Mouse (Mus musculus): ENCODE data around the gene Rcor1. TPM values are rescaled to one million over a fixed set of nuclear protein-coding genes. Genes with fewer than 3 reads are reported as not detected.
A peak's percentile ranks its signal among the peaks of the same experiment; 100 is the strongest.

Gene Rcor1
- total RNA-seq, 2 experiments from 2014 or later: 14.5 to 18.7 TPM

DNA sequence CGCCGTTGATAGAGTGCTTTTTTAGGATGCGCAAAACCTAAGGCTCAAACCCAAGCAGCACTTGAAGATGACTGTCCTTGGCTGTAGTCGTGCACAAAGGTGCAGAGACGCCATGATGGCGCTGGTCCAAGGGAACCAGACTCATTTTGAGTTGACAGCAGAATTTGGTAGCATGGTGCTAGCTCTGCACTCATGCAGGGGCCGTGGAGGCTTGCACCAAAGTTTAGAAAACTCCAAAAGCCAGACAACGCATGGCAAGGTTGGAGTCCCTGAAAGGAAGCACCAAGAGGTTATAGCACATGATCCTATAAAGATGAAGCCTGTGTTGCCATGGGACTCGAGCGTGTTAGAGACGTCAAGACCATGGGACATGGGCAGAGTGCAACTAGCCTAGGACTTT, 21.1 kb upstream of the Rcor1 start:
- no peak for DNase-seq (ENCODE audit: low spot score in 2 of 2)
- intact Hi-C loops (cut with DNase I): no loop called here

DNA sequence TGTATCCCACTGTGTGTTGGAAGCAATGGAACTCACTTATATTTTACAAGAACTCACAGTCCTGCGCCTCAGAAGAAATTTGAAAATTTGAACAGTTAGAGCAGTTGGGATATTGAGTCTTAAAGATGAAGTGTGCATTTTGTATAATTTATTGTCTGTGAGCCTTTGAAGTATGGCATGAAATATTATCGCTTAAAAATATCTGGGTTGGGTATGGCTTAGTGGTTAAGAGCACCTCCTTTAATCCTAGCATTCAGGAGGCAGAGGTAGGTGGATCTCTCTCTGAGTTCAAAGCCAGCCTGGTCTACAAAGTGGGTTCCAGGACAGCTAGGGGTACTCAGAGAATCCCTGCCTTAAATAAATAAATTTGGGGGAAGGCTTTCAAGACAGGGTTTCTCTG, 20.1 kb upstream of the Rcor1 start:
- intact Hi-C loops (cut with DNase I): no loop called here
- DNase-seq (ENCODE audit: low spot score in 2 of 2): no peak

DNA sequence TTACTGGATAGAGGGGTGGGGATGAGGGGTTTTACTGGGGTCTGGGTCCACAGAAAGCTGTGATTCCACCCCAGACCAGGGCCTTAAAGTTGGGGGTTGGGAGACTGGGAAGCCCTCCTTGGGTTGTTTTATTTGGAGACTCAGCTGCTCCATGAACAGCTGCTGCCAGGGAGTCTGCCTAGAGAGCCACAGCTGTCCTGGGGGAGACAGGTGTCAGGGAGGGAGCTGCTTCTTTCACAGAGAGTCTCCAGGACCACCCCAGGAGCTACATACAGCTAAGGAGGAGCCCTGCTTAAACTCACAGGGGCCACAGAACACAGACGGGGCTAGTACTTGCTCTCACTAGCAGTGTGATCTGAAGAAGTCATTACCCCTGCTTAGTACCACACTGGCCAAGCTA, 18.0 kb upstream of the Rcor1 start:
- intact Hi-C loops (cut with DNase I): no loop called here
- no peak for DNase-seq (ENCODE audit: low spot score in 2 of 2)

DNA sequence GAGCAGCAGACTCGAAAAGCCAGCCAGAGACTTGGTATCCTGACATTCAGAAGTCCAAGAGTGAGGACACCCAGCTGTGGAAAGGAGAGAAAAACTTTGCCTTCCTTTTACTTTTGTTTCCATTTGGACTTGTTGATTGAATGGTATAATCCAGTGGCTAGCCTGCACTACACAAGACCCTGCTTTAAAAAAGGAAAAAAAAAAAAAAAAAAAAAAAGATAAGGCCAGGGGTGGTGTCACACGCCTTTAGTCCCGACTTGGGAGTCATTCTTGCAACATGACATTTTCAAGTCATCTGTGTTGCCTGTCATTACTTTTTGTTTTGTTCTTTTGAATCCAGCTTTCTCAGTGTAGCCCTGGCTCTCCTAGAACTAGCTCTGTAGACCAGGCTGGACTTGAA, 17.6 kb upstream of the Rcor1 start:
- DNase-seq (ENCODE audit: low spot score in 2 of 2): no peak

DNA sequence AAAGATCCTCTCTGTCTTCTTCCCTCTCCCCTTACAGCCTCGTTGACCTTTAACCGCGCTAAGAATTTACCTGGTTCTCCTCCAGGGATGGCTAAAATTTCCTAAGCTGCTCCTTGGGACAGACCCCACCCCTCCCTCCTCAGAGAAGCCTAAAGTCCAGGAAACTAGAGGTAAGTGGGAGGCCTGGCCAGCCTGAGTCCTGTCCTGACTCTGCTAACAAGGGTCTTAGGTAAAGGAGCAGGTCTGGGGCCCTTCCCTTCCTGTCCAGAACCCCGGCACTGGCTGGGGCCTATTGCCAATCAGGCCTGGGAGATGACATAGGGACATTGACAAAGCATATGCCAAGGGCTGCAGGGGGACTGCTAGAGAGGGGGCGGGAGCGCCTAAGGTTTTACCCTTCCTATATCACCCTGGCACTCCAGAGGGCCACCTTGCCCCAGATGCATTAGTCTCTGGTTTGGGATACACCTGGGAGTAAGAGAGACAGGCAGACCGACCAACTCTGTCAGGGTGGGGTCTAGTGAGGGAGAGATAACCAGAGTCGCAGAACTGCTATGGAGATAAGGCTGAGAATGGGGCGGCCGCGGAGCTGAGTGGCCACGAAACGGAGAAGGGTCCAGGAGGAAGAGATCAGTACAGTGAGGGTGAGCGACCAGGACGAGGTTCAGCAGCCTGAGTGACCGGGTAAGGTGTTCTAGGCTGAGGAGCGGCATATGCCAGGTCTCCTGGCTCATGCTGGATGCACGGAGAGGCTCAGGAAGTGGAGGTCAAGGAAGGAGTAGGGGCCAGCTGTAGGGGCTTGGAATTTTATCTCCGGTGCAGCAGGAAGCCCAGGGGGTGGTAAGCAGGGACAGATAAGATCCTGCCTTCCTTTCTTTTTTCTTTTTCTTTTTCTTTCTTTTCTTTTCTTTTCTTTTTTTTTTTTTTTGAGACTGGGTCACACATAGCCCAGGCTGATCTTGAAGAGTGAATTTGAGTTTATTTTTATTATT, 10.7 kb upstream of the Rcor1 start:
- intact Hi-C loops (cut with DNase I): no loop called here
- DNase-seq (ENCODE audit: low spot score in 2 of 2): no peak

More for the DNA sequence above, 17.6 kb upstream of the Rcor1 start:
- intact Hi-C loops (cut with DNase I): no loop called here

DNA sequence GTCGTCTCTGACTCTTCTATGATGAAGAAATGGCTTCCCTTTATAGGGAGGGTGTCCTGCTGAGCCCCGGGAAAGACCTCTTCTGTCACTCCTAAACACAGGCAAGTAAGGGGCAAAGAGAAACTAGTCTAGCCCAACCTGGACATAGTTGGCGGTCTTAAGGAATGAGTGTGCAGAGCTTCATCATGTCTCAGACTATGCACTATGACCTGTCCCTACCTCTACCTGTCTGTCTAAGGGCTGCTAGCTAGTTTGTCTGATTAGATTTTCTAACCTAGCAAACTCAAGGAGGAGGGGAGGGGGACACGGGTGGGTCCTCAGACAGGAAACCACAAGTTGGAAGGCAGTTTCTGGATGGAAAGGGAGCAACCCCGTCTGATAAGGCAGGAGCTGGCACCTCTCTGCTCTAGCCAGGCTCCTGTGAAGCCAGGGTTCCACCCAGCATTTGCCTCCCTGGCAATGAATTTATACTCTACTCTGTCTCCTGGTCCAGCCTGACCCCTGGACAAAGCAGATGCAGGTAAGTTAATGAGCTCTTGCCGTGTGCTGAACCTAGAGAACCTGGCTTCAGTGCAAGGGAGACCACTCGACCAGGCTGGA, 9.8 kb upstream of the Rcor1 start:
- intact Hi-C loops (cut with DNase I): no loop called here
- no peak for DNase-seq (ENCODE audit: low spot score in 2 of 2)

DNA sequence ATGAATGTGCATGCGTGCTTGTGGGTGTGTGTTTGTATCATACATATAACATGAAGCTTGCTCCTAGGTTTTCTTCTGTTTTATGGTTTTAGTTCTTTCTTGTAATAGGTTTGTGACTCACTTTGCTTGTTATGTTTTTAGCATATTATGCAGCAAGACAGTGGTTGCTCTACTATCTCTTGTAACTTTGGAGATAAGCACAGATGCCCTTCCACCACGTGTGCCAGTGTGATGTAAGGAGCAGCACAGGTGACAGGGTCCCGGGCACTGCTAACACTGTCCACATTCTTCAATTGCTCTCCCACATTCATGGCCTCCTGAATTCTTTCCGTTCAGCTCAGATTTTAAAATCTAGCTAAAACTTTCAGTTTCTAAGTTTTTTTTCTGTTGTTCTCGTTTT, 6.3 kb upstream of the Rcor1 start:
- intact Hi-C loops (cut with DNase I): no loop called here
- no peak for DNase-seq (ENCODE audit: low spot score in 2 of 2)

DNA sequence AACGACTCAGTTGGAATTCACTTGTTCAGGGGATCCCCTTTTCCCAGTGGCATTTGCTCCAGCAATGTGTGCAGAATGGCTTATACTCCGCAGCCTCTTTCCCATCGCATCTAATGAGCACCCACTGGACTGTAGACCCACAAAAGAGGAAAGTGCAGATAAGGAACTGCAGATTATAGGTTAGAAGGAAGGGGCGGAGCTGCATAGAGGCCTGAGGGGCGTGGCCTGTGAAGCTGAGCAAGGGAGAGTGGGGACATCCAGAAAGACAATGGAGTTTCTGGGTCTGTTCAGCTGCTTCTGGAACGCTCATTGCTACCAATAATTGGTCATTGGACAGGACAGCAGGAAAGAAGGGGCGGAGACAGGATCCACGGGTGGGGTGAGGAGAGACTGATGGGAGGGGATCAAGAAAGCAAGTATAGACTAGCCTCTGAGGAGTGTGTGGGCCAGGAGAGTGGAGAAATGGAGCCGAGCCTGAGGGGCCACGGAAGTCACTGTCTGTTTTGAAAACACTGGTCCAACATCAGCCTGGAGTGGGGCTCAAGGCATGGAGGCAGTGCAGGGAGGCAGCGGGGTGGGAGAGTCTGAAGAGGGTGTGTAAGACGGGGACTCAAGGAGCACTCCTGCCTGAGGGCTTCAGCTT, 3.8 kb upstream of the Rcor1 start:
- intact Hi-C loops (cut with DNase I): no loop called here

DNA sequence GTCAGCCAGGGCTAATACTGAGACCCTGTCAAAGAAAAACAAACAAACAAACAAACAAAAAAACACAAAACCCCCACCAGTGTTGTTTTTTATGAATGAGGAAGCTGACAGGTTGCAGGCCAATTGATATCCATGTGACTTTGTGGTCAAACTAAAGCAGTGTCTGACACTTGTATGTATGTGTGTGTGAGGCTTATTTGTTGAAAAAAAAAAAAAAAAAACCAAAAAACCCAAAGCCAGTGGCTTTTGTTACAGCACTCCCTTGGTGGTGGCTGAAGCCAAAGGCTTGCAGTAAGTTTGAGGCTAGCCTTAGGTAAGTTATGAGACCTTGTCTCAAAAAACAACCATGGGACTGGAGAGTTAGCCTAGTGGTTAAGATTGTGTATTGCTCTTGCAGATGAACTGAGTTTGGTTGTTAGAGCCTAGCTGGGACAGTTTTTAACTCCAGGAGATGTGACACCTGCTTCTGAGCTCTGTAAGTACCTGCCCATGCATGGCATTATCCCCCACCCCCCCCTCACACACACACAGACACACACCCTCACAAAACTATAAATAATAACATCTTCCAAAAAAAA, 2.9 kb upstream of the Rcor1 start:
- DNase-seq (ENCODE audit: low spot score in 2 of 2): no peak
- intact Hi-C loops (cut with DNase I): no loop called here

More for the DNA sequence above, 3.8 kb upstream of the Rcor1 start:
- no peak for DNase-seq (ENCODE audit: low spot score in 2 of 2)

DNA sequence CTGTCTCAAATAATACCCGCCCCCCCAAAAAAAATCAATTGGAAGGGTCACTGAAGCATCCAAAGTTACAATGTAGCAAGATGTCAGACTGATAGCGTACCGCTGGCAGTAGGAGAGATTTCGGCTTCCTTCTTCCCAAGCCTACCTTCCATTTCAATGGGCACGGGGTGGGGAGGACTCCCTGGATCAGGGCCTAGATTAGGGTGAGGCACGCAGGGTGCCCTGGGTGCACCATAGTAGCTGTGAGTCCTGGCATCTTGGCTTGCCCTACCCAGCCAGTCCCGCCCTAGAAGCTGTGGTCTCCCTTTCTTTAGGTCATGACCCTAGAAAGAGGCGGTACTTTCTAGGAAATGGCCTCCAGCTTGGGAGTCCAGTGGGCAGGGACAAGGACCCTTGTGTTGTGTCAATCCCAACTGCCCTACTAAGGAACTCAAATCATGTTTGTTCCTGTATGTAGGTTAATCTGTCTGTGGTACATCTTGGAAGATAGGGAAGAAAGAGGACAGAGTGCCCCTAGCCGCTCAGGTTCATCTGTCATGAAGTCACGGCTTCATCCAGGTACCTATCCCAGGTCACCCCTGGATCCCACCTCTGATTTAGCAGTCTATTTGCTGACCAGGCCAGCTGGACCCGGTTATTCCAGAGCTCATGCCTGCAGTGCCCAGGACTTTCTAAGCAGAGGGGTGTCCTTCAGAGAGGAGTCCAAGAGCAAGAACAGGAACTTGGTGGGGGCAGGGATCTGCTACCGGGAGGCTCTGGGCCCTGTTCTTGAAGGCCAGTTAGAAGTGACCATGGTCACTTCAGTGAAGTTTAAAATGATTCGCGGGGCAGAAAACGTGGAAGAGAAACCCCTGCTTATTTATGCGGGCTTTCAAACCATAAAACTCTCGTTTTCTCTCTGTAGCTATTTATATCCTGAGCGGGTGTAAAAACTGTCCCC, 1.6 kb upstream of the Rcor1 start:
- no peak for DNase-seq (ENCODE audit: low spot score in 2 of 2)
- intact Hi-C loops (cut with DNase I): no loop called here

DNA sequence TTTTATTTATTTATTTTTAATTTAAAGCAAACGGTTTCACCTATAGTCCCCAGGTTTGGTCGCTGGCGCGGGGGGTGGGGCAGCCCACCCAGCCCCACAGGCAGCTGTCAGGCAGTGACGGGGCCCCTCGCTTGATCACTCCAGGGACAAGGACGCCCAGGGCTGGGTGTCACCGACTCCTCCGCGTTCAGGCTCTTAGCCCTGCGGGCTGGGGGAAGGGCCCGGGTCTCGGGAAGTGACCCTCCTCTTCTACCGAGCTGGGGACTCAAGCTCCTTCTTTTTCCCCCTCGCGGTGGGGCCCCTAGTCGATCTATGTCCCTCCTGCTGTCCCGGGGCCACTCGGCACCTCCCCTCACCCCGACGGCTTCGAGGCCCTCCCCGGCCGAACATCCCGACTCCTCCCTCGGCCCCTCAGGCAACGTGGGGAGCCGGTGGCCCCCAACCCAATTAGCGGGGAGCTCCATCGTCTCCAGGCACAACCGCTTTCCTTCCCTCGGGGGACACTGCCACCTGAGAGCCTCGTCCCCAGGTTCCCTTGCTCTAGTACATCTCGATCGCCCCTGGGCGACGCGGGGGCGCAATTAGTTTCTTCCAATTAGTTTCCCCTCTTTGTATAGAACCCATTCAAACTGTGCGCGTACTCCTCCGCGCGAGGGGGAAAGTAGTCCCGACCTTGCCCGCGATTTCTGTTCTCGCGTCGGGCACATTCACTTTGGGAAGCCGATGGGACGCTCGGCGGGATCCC, 748 bp upstream of the Rcor1 start:
- DNase-seq (ENCODE audit: low spot score in 2 of 2): no peak
- intact Hi-C loops (cut with DNase I): no loop called here

DNA sequence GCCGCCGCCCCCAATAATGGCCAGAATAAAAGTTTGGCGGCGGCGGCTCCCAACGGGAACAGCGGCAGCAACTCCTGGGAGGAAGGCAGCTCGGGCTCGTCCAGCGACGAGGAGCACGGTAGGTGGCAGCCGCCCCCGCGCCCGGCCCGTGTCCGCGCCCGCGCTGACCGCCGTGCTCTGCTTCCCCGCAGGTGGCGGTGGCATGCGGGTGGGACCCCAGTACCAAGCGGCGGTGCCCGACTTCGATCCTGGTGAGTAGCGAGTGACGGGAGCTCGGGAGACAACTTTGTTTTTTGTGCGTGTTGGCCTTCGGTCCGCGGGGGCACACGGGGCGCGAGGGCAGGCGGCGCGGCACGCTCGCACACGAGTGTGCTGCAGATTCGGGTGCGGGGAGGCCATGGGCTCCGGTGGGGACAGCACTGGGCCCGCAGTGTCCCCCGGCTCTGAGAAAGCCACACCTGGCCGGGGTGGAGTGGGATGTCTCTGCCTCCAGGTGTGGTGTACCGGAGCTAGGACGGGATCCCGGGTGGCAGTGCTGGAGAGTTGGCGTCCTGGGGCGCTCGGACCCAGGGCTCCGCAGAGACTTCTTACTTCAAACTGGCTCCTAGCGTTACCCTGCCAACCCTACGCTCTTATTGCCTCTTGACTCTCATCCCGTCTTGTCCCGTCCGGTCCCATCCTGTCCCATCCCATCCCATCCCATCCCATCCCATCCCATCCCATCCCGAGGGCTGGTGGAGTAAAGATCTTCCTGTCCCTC, 800 bp downstream of the Rcor1 start:
- DNase-seq (ENCODE audit: low spot score in 2 of 2): peak; percentile 29 to 54
- intact Hi-C loops (cut with DNase I): loop anchor here (5.0 kb wide), 1 partner anchor 47 kb away; no protein-coding TSS in a partner anchor

DNA sequence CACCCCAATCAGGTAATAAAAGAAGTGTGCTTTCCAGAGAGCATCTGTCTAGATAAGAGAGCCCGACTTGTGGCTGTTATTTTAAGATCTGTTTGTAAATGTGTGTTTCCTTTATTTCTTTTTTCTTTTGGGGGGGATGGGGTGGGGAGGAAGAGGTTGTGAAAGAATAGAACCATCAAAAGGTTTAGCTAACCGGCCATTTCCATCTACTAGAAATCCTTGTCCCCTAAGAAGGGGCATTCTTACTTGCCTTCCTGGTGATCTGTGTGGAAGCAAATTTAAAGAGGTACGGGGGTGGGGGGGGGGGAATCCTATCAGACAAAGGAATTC, 1.3 kb downstream of the Rcor1 start:
- DNase-seq (ENCODE audit: low spot score in 2 of 2): no peak
- intact Hi-C loops (cut with DNase I): loop anchor here (5.0 kb wide), 1 partner anchor 47 kb away; no protein-coding TSS in a partner anchor

DNA sequence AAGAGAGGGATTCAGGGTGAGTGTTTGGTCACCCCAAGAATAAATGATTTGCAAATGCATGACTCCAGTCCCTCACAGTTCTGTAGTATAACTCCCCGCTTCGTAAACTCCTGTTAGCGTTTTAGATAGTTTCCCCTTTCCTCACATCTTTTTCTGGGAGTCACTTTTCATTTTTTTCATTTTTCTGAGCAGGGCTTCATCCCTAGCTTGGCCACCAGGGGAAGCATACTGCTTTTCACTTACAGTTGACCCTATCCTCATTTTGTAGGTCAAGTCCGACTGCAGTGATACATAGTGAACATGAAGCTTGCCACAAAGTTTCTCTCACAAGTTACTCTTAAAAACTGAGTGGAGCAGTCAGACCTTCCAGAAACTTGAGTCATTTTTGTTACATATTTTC, 2.0 kb downstream of the Rcor1 start:
- intact Hi-C loops (cut with DNase I): loop anchor here (5.0 kb wide), 1 partner anchor 46 kb away; no protein-coding TSS in a partner anchor
- DNase-seq (ENCODE audit: low spot score in 2 of 2): no peak

DNA sequence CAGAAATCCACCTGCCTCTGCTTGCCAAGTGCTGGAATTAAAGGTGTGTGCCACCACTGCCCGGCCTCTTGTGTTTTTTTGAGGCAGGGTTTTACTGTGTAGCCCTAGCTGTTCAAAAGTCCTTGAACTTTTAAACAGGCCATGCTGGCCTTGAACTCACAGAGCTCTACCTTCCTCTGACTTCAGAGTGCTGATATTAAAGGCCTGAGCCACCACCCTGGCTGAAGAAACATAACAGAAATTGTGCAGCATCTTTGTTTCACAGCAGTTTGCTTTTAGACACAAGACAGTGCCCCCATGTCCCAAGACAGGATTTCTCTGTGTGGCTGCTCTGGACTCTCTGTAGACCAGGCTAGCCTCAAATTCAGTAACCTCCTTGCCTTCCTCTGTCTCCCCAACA, 3.2 kb downstream of the Rcor1 start:
- DNase-seq (ENCODE audit: low spot score in 2 of 2): no peak
- intact Hi-C loops (cut with DNase I): loop anchor here (5.0 kb wide), 1 partner anchor 45 kb away; no protein-coding TSS in a partner anchor

DNA sequence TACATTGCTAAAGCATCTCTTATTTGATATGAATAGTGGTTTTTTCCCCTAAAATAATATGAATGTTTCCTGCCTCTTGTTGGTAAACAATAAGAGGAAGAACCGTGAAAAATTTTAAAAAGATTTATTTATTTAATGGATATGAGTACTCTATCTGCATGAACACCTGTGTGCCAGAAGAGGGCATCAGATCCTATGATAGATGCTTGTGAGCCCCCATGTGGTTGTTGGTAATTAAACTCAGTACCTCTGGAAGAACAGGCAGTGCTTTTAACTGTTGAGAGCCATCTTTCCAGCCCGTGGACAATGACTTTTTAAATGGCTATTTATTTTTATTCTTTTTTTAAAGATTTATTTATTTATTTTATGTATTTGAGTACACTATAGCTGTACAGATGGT, 5.7 kb downstream of the Rcor1 start:
- intact Hi-C loops (cut with DNase I): loop anchor here (5.0 kb wide), 1 partner anchor 42 kb away; no protein-coding TSS in a partner anchor

DNA sequence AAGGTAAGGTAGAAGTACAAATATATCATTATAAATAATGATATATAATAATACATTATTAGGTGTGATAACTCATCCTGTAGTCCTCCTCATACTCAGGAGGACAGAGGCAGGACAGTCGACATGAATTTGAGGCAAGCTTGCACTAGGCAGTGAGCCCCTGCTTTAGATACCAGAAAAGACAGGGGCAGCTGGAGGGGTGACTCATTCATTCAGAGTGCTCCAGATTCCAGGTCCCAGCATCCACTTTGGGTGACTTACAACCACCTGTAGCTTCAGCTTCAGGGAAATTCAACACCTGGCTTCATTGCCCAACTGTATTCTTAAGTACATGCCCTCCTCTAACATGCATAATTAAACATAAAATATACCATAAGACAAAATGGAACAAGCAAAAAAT, 7.7 kb downstream of the Rcor1 start:
- intact Hi-C loops (cut with DNase I): no loop called here
- DNase-seq (ENCODE audit: low spot score in 2 of 2): no peak

More for the DNA sequence above, 5.7 kb downstream of the Rcor1 start:
- DNase-seq (ENCODE audit: low spot score in 2 of 2): no peak

DNA sequence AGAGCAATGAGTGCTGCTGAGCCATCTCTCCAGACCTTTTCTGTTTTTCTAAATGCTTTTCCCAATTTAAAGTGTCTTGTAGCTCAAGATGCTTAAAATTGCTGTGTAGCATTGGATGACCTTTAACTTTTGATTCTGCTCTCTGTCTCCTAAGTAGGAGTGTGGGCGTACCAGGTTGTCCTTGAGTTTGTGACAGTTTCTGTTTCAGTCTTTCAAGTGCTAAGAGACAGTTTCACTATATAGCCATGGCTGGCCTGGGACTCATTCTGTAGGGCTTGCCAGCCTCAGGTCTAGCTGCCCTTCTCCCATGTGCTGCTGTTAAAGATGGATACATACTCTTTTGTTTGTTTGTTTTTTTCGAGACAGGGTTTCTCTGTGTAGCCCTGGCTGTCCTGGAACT, 9.1 kb downstream of the Rcor1 start:
- no peak for DNase-seq (ENCODE audit: low spot score in 2 of 2)
- intact Hi-C loops (cut with DNase I): no loop called here

All from left cerebral cortex, postnatal 36 days (tissue).